Mouse (Mus musculus) hindbrain, embryonic 11.5 days (tissue): ENCODE measurements around the gene Zbtb1. TPM values are rescaled to one million over a fixed set of nuclear protein-coding genes. Genes with fewer than 3 reads are reported as not detected.

ENCODE experiments used
- ATAC-seq: fragments of 200-750 bp; cut with Nextera tagmentation; 2 replicates; pipeline ENCODE4 v1.8.0; 2017; ENCODE audit warnings: mild to moderate bottlenecking, moderate TSS enrichment, moderate library complexity; ENCODE audit not compliant: low FRiP score
- DNase-seq: peaks from one replicate; pipeline ENCODE4 v3.0.0-alpha.2; 2015; ENCODE audit warnings: low spot score
- H3K27ac ChIP-seq: fragments of 300-500 bp; sonication (generic); 2 replicates; pipeline ENCODE4 v1.5.1; 2014; ENCODE audit warnings: mild to moderate bottlenecking, low read depth, low read length
- H3K27me3 ChIP-seq: fragments of 300-500 bp; sonication (generic); 2 replicates; pipeline ENCODE4 v1.6.1; 2014; ENCODE audit warnings: mild to moderate bottlenecking, low read length, moderate library complexity, mixed read lengths; ENCODE audit not compliant: control insufficient read depth, insufficient read depth
- H3K36me3 ChIP-seq: fragments of 300-500 bp; sonication (generic); 2 replicates; pipeline ENCODE4 v1.6.1; 2014; ENCODE audit warnings: mild to moderate bottlenecking, low read length, moderate library complexity, mixed read lengths; ENCODE audit not compliant: control insufficient read depth, insufficient read depth
- H3K4me1 ChIP-seq: fragments of 300-500 bp; sonication (generic); replicated peaks from 2 replicates; pipeline ENCODE4 v1.6.1; 2014; ENCODE audit warnings: low read length, mixed read lengths; ENCODE audit not compliant: control insufficient read depth, insufficient read depth
- H3K4me2 ChIP-seq: fragments of 300-500 bp; sonication (generic); replicated peaks from 2 replicates; pipeline ENCODE4 v1.6.1; 2014; ENCODE audit warnings: mild to moderate bottlenecking, low read depth, low read length
- H3K4me3 ChIP-seq: fragments of 300-500 bp; sonication (generic); 2 replicates; pipeline ENCODE4 v1.5.1; 2014; ENCODE audit warnings: low read depth, low read length
- H3K9ac ChIP-seq: fragments of 300-500 bp; sonication (generic); 2 replicates; pipeline ENCODE4 v1.6.1; 2014; ENCODE audit warnings: low read depth, low read length
- H3K9me3 ChIP-seq: fragments of 300-500 bp; sonication (generic); 2 replicates; pipeline ENCODE4 v1.6.1; 2016; ENCODE audit warnings: low read length; ENCODE audit not compliant: control insufficient read depth
- WGBS: fragments of 180-500 bp; shearing (Covaris S2); extraction: QIAGEN DNeasy Blood & Tissue Kit; methylation state at CpG from one replicate; pipeline ENCODE4 v1.1.7; 2014; 5-methylcytosine and 5-hydroxymethylcytosine counted together
- polyA plus RNA-seq: library from polyadenylated mRNA; unstranded; fragments of >200 nt; fragmentation: Nextera tagmentation; extraction: Ambion mirVana; gene quantifications from 2 replicates; pipeline ENCODE4 v1.2.1, GENCODE M21; 2014

Gene Zbtb1
- polyA plus RNA-seq, 1 experiment from 2014 or later, result 8.2 TPM

DNA sequence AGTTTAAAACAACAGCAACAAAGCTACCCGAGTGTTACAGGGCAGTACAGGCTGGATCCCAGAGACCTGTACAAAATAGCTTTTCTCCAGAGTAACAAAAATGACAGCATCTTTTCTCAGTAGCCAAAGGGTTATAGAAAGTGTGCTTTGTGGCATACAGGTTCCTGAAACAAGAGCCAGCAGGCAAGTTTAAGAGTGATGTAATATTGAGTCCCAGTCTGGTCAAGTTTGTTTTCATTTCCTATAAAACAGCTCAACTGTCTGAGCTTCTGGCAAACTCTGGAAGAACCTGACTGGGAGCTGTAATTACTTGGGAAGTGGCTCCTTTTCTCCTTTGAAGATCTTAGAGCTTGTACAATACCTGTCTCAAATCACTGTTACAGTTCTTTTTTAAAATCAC, 37.1 kb downstream of the Zbtb1 start:
- Histone ChIP-seq H3K4me1 (peaks cover 7% of the 10 kb centered on the region), H3K36me3 (no peaks in the 10 kb centered on the region), H3K27me3 (peaks cover 29% of the 10 kb centered on the region), H3K27ac (no peak overlapping the region), H3K9me3 (no peaks in the 10 kb centered on the region), H3K4me2 (no peak overlapping the region), H3K9ac (no peak overlapping the region), H3K4me3 (no peak overlapping the region)
- no peak for DNase-seq
- 48% methylated on average over 1 of the region's 1 CpGs for WGBS
- ATAC-seq, result no peak

DNA sequence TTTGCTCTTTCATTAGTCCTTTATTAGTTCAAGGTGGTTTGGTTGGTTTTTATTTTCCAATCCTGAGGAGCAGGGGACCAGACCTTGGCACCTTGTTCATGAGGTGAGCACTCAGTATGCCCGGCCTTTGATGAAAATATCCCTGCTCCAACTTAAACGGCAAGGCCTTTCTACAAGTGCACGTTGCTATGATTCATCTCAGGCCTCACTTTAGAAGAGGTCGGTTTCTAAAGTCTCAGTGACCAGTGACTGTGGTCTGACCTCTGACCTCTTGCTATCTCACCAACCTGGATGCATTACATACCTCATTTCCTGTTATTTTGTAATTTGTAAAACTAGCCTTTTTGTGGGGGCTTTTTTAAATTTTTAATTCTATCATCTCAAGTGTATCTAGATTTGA, 39.1 kb downstream of the Zbtb1 start:
- peaks cover 4% of the 10 kb centered on the region; the same call in 1 of the 2 replicates for H3K4me1 ChIP-seq
- H3K36me3 ChIP-seq, result no peaks in the 10 kb centered on the region
- WGBS, result 62% methylated on average over 4 of the region's 4 CpGs
- no peak overlapping the region for H3K4me2 ChIP-seq
- H3K9me3 ChIP-seq, result no peaks in the 10 kb centered on the region
- no peak for ATAC-seq
- peaks cover 29% of the 10 kb centered on the region for H3K27me3 ChIP-seq
- DNase-seq, result no peak
- H3K27ac ChIP-seq, result no peak overlapping the region
- H3K9ac ChIP-seq, result no peak overlapping the region
- H3K4me3 ChIP-seq, result no peak overlapping the region

GRCm38 (mm10) chr12:76415383-76416010, 45.4 kb downstream of the Zbtb1 start:
- H3K9me3 ChIP-seq, result no peaks in the 10 kb centered on the region
- H3K4me3 ChIP-seq, result no peak overlapping the region
- ATAC-seq, result no peak
- no peak overlapping the region for H3K27ac ChIP-seq
- 88% methylated on average over 11 of the region's 12 CpGs for WGBS
- no peak overlapping the region for H3K9ac ChIP-seq
- no peak for DNase-seq
- H3K4me1 ChIP-seq, result no peaks in the 10 kb centered on the region; the same call in 1 of the 2 replicates
- peaks cover 4% of the 10 kb centered on the region; the same call in 1 of the 2 replicates for H3K27me3 ChIP-seq
- no peaks in the 10 kb centered on the region for H3K36me3 ChIP-seq
- no peak overlapping the region for H3K4me2 ChIP-seq

DNA sequence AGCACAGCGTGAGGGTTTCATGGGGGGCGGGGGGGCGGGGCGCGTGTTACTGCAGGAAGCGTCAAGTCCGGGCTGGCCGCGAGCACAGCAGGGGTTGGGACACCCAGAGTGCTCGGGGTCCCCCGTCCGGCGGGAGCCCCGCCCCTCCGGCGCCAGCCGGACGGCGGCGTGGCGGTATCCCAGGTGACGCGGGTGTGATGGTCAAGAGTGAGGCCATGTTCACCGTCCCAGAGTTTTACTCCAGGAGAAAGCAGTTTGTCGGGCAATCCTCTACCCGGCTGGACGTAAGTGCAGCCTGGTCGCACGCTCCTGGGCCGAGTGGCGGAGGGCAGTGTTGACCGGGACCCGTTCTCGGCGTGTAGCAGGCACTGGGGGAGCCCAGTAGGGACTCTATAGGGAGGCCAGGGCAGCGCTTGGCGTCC, 47.4 kb downstream of the Zbtb1 start, which contains the start of gene Ppp1r36:
Gene Ppp1r36 (plus strand): TSS at position 106 of the 422 bp plus-strand sequence.
- H3K27ac ChIP-seq, result no peak within 1 kb of the TSS
- H3K4me3 ChIP-seq, result peak within 1 kb of the TSS; percentile 34
- WGBS, result 1% methylated on average over 37 of the region's 37 CpGs
- H3K4me2 ChIP-seq, result peak within 1 kb of the TSS; percentile 74
- H3K36me3 ChIP-seq, result no peaks in the 10 kb centered on the region
- peak; percentile 33; the same call in 1 of the 2 replicates for ATAC-seq
- H3K4me1 ChIP-seq, result no peaks in the 10 kb centered on the region; the same call in 1 of the 2 replicates
- 0 out of 2 replicates have a peak within 1 kb of the TSS, but pooled peaks have one; percentile 47 for H3K9ac ChIP-seq
- peak; percentile 43 for DNase-seq
- no peaks in the 10 kb centered on the region for H3K9me3 ChIP-seq
- peaks cover 4% of the 10 kb centered on the region; the same call in 1 of the 2 replicates for H3K27me3 ChIP-seq

- no peak overlapping the region for H3K4me2 ChIP-seq
- 94% methylated on average over 5 of the region's 5 CpGs for WGBS
- H3K27me3 ChIP-seq, result peaks cover 4% of the 10 kb centered on the region; the same call in 1 of the 2 replicates
- H3K27ac ChIP-seq, result no peak overlapping the region
- no peak for DNase-seq
- H3K36me3 ChIP-seq, result no peaks in the 10 kb centered on the region
- no peak overlapping the region for H3K4me3 ChIP-seq
- H3K4me1 ChIP-seq, result no peaks in the 10 kb centered on the region; the same call in 1 of the 2 replicates
- H3K9ac ChIP-seq, result no peak overlapping the region
- H3K9me3 ChIP-seq, result no peaks in the 10 kb centered on the region
- no peak for ATAC-seq
Measured at GRCm38 (mm10) chr12:76418346-76418745, 48.3 kb downstream of the Zbtb1 start.

DNA sequence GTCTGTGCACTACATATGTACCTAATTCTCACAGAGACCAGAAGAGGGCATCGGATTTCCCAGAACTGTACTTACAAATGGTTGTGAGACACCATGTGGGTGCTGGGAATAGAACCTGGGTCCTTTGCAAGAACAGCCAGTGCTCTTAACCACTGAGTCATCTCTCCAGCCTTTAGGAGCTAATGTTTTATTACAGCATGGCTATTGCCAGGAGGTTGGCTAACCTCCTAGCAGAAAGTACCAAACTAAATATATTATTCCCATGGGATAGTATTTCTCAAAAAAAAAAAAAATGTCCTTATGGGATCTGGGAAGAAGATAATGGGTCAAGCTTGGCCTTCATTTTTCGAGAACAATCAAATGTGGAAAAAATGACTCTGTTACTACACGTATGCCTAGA, 55.2 kb downstream of the Zbtb1 start:
- WGBS, result 86% methylated on average over 3 of the region's 3 CpGs
- H3K4me1 ChIP-seq, result no peaks in the 10 kb centered on the region
- ATAC-seq (no peak), DNase-seq (no peak)
- H3K27me3 ChIP-seq, result no peaks in the 10 kb centered on the region
- H3K4me3 ChIP-seq, result no peak overlapping the region
- H3K4me2 ChIP-seq, result no peak overlapping the region
- H3K9ac ChIP-seq, result no peak overlapping the region
- H3K27ac ChIP-seq, result no peak overlapping the region
- H3K9me3 ChIP-seq, result no peaks in the 10 kb centered on the region
- H3K36me3 ChIP-seq, result no peaks in the 10 kb centered on the region

GRCm38 (mm10) chr12:76427546-76427945, 57.5 kb downstream of the Zbtb1 start:
- Histone ChIP-seq H3K4me1 (no peaks in the 10 kb centered on the region), H3K36me3 (no peaks in the 10 kb centered on the region), H3K4me3 (no peak overlapping the region), H3K9ac (no peak overlapping the region), H3K27me3 (no peaks in the 10 kb centered on the region), H3K4me2 (no peak overlapping the region), H3K9me3 (no peaks in the 10 kb centered on the region), H3K27ac (no peak overlapping the region)
- DNase-seq (no peak), ATAC-seq (no peak)
- WGBS, result 61% methylated on average over 5 of the region's 5 CpGs

- Histone ChIP-seq H3K9me3 (no peaks in the 10 kb centered on the region), H3K4me3 (no peak overlapping the region), H3K36me3 (no peaks in the 10 kb centered on the region), H3K27ac (no peak overlapping the region), H3K9ac (no peak overlapping the region), H3K4me2 (no peak overlapping the region), H3K4me1 (no peaks in the 10 kb centered on the region), H3K27me3 (no peaks in the 10 kb centered on the region)
- 58% methylated on average over 5 of the region's 5 CpGs for WGBS
- ATAC-seq (no peak), DNase-seq (no peak)
Measured at GRCm38 (mm10) chr12:76430879-76431406, 60.9 kb downstream of the Zbtb1 start.

- H3K27ac ChIP-seq, result no peak overlapping the region
- ATAC-seq (no peak), DNase-seq (no peak)
- H3K36me3 ChIP-seq, result no peaks in the 10 kb centered on the region
- H3K27me3 ChIP-seq, result no peaks in the 10 kb centered on the region
- H3K9me3 ChIP-seq, result no peaks in the 10 kb centered on the region
- H3K4me1 ChIP-seq, result no peaks in the 10 kb centered on the region
- H3K9ac ChIP-seq, result no peak overlapping the region
- no peak overlapping the region for H3K4me3 ChIP-seq
- H3K4me2 ChIP-seq, result no peak overlapping the region
- WGBS, result 92% methylated on average over 6 of the region's 6 CpGs
Measured at GRCm38 (mm10) chr12:76431431-76431830, 61.4 kb downstream of the Zbtb1 start.
